ENCODE assay signal across 22 mouse cellular contexts in genomic region chr15:77054611-77055175, GRCm38 (mm10). TPM values are rescaled to one million over a fixed set of nuclear protein-coding genes. Genes with fewer than 3 reads are reported as not detected.
DNase-seq lines count a peak whose midpoint lies in the region; ATAC-seq lines count a peak whose summit lies in the region.
"Had no signal": no experiment of that assay in that cellular context is flagged by ENCODE, and none has a peak within 500 bp of the region (broad histone marks: within the 10 kb centered on the region; RNA-seq: fewer than 3 reads in every experiment).

No protein-coding gene starts in this region.

- H3K9me3 ChIP-seq in heart, embryonic 10.5 days = no peaks in the 10 kb centered on the region
- H3K9me3 ChIP-seq in midbrain, embryonic 11.5 days (ENCODE audit: control insufficient read depth, low read length) = no peaks in the 10 kb centered on the region
- peaks cover 3% of the 10 kb centered on the region; the same call in 1 of the 2 replicates for H3K9me3 ChIP-seq in midbrain, embryonic 13.5 days
- H3K9me3 ChIP-seq in stomach, embryonic 15.5 days = no peaks in the 10 kb centered on the region
- H3K9me3 ChIP-seq: heart, embryonic 15.5 days; hindbrain, embryonic 15.5 days had no signal

- H3K27me3 ChIP-seq in heart, embryonic 10.5 days (ENCODE audit: insufficient read depth, poor library complexity, severe bottlenecking) = no peaks in the 10 kb centered on the region
- no peaks in the 10 kb centered on the region for H3K27me3 ChIP-seq in midbrain, embryonic 11.5 days (ENCODE audit: control insufficient read depth, insufficient read depth, low read length)
- no peaks in the 10 kb centered on the region for H3K27me3 ChIP-seq in midbrain, embryonic 13.5 days
- H3K27me3 ChIP-seq in stomach, embryonic 15.5 days (replicated peaks) = no peaks in the 10 kb centered on the region
- H3K27me3 ChIP-seq: heart, embryonic 15.5 days; hindbrain, embryonic 15.5 days had no signal

- H3K4me1 ChIP-seq in heart, embryonic 10.5 days = peaks cover 42% of the 10 kb centered on the region
- peaks cover 9% of the 10 kb centered on the region for H3K4me1 ChIP-seq in midbrain, embryonic 11.5 days (ENCODE audit: control insufficient read depth, insufficient read depth, low read length)
- peaks cover 26% of the 10 kb centered on the region for H3K4me1 ChIP-seq in midbrain, embryonic 13.5 days (replicated peaks)
- peaks cover 18% of the 10 kb centered on the region for H3K4me1 ChIP-seq in brown adipose tissue, adult 24 weeks (ENCODE audit: control insufficient read depth, insufficient read depth, insufficient read length, low read length)
- peaks cover 4% of the 10 kb centered on the region; the same call in 1 of the 2 replicates for H3K4me1 ChIP-seq in stomach, embryonic 15.5 days

- intact Hi-C loops in left cerebral cortex, postnatal 36 days (cut with DNase I) = no loop called here

- H3K4me3 ChIP-seq in heart, embryonic 10.5 days = no peak overlapping the region
- no peak overlapping the region for H3K4me3 ChIP-seq in midbrain, embryonic 11.5 days (ENCODE audit: low read depth, low read length)
- H3K4me3 ChIP-seq in midbrain, embryonic 13.5 days (replicated peaks) = no peak overlapping the region
- H3K4me3 ChIP-seq in brown adipose tissue, adult 24 weeks (ENCODE audit: insufficient read depth, low read depth, low read length) = no peak overlapping the region
- no peak overlapping the region for H3K4me3 ChIP-seq in stomach, embryonic 15.5 days (replicated peaks)
- H3K4me3 ChIP-seq: heart, embryonic 15.5 days; hindbrain, embryonic 15.5 days had no signal

- no peak overlapping the region for H3K4me2 ChIP-seq in midbrain, embryonic 11.5 days
- no peak overlapping the region for H3K4me2 ChIP-seq in midbrain, embryonic 13.5 days (replicated peaks)
- H3K4me2 ChIP-seq in stomach, embryonic 15.5 days = no peak overlapping the region
- H3K4me2 ChIP-seq: heart, embryonic 15.5 days; hindbrain, embryonic 15.5 days had no signal

- WGBS in heart, embryonic 10.5 days = 70% methylated on average over 5 of the region's 5 CpGs
- WGBS in midbrain, embryonic 11.5 days = 54% methylated on average over 5 of the region's 5 CpGs
- 50% methylated on average over 5 of the region's 5 CpGs for WGBS in midbrain, embryonic 13.5 days
- 68% methylated on average over 5 of the region's 5 CpGs for WGBS in stomach, embryonic 15.5 days

- H3K9ac ChIP-seq in midbrain, embryonic 11.5 days (ENCODE audit: low read length) = no peak overlapping the region
- no peak overlapping the region for H3K9ac ChIP-seq in midbrain, embryonic 13.5 days (replicated peaks)
- no peak overlapping the region for H3K9ac ChIP-seq in stomach, embryonic 15.5 days
- H3K9ac ChIP-seq: heart, embryonic 15.5 days; hindbrain, embryonic 15.5 days had no signal

- H3K36me3 ChIP-seq in heart, embryonic 10.5 days = no peaks in the 10 kb centered on the region
- no peaks in the 10 kb centered on the region for H3K36me3 ChIP-seq in midbrain, embryonic 11.5 days (ENCODE audit: control insufficient read depth, insufficient read depth, low read length)
- no peaks in the 10 kb centered on the region for H3K36me3 ChIP-seq in midbrain, embryonic 13.5 days
- H3K36me3 ChIP-seq in stomach, embryonic 15.5 days = no peaks in the 10 kb centered on the region
- H3K36me3 ChIP-seq: heart, embryonic 15.5 days; hindbrain, embryonic 15.5 days had no signal

- H3K27ac ChIP-seq in heart, embryonic 10.5 days = peak overlapping the region; percentile 85
- H3K27ac ChIP-seq in midbrain, embryonic 11.5 days (ENCODE audit: low read depth, low read length) = no peak overlapping the region
- H3K27ac ChIP-seq in midbrain, embryonic 13.5 days = no peak overlapping the region
- 0 out of 2 replicates have a peak overlapping the region, but pooled peaks have one; percentile 33 for H3K27ac ChIP-seq in brown adipose tissue, adult 24 weeks (replicated peaks; ENCODE audit: low read depth, low read length)
- H3K27ac ChIP-seq in stomach, embryonic 15.5 days = 0 out of 2 replicates have a peak overlapping the region, but pooled peaks have one; percentile 11
- H3K27ac ChIP-seq: heart, embryonic 15.5 days; hindbrain, embryonic 15.5 days; macrophage had no signal

- no peak for DNase-seq in heart, embryonic 10.5 days (ENCODE audit: low spot score)
- no peak for DNase-seq in heart, adult 8-10 months (ENCODE audit: low spot score)
- peak; percentile 81 for DNase-seq in midbrain, embryonic 11.5 days (ENCODE audit: low spot score, missing footprints)
- no peak for DNase-seq in natural killer cell, adult 2 months (ENCODE audit: low spot score in 2 of 2)
- DNase-seq in left cerebral cortex, postnatal 36 days (ENCODE audit: low spot score in 2 of 2) = no peak
- DNase-seq: adrenal gland, postnatal 14 days; cerebellum, postnatal 14 days; kidney, adult 9 months; liver; lung, adult 2 months; right cerebral cortex, adult 18-20 months; spleen, adult 18-20 months; thymus, postnatal 36 days had no signal

- ATAC-seq in midbrain, embryonic 11.5 days (ENCODE audit: low FRiP score) = no peak
- no peak for ATAC-seq in midbrain, embryonic 13.5 days
- ATAC-seq in stomach, embryonic 15.5 days (ENCODE audit: insufficient read depth, low FRiP score, low read depth) = no peak

RNA-seq across cellular contexts. Expression of gene Mb, which starts 4.2 kb away (rescaled TPM):
- polyA plus RNA-seq in heart, embryonic 10.5 days (2016; fragmentation: Nextera tagmentation; extraction: Ambion mirVana) = 29.5 and 90.1 TPM in 2 replicates
- over 10,000 TPM; 20,391 to 21,800 (median 21,272) TPM for total RNA-seq in heart, adult 8-10 months (2022)
- not detected in 2 replicates for polyA plus RNA-seq in midbrain, embryonic 11.5 days (2014; fragmentation: Nextera tagmentation; extraction: Ambion mirVana)
- polyA plus RNA-seq in midbrain, embryonic 13.5 days (2015; fragmentation: Nextera tagmentation; extraction: Ambion mirVana) = not detected in 2 replicates
- 78.0 and 123 TPM in 2 replicates for polyA plus RNA-seq in brown adipose tissue, adult 24 weeks (2012; ENCODE audit: insufficient read depth, insufficient read length, missing spikeins)
- polyA plus RNA-seq in stomach, embryonic 15.5 days (2015; fragmentation: Nextera tagmentation; extraction: Ambion mirVana) = 1.1 and 1.3 TPM in 2 replicates
- not detected for total RNA-seq in left cerebral cortex, postnatal 36 days (2021)
- total RNA-seq: left cerebral cortex, postnatal 14 days; MEL; neutrophil, adult 5-6 weeks had no signal
- polyA plus RNA-seq: macrophage had no signal

RNA-seq across cellular contexts. Expression of gene Apol6, which starts 10.2 kb away (rescaled TPM):
- 0.27 and 0.77 TPM in 2 replicates for polyA plus RNA-seq in heart, embryonic 10.5 days (2016; fragmentation: Nextera tagmentation; extraction: Ambion mirVana)
- total RNA-seq in heart, adult 8-10 months (2022) = 1 to 10 TPM in 2 of 4 experiments, under 1 TPM in 2; 0.49 to 1.5 (median 1.0) TPM
- polyA plus RNA-seq in midbrain, embryonic 11.5 days (2014; fragmentation: Nextera tagmentation; extraction: Ambion mirVana) = not detected in 2 replicates
- polyA plus RNA-seq in midbrain, embryonic 13.5 days (2015; fragmentation: Nextera tagmentation; extraction: Ambion mirVana) = not detected in 2 replicates
- polyA plus RNA-seq in brown adipose tissue, adult 24 weeks (2012; ENCODE audit: insufficient read depth, insufficient read length, missing spikeins) = 56.5 and 59.6 TPM in 2 replicates
- polyA plus RNA-seq in stomach, embryonic 15.5 days (2015; fragmentation: Nextera tagmentation; extraction: Ambion mirVana) = not detected in 2 replicates
- total RNA-seq in left cerebral cortex, postnatal 36 days (2021) = under 1 TPM; 0.27 to 0.49 TPM
- total RNA-seq: MEL; neutrophil, adult 5-6 weeks had no signal
- polyA plus RNA-seq: hindbrain, embryonic 15.5 days; macrophage had no signal

Comparison
In these comparisons a context has a peak if more than half of its experiments do, and no peak if none do; other contexts are left out.
1. H3K27ac ChIP-seq: peak in heart, embryonic 10.5 days (single experiment), brown adipose tissue, adult 24 weeks (single experiment) and stomach, embryonic 15.5 days (single experiment); none in midbrain, embryonic 11.5 days (single experiment) and midbrain, embryonic 13.5 days (single experiment).
2. RNA of gene Mb, which starts 4.2 kb away (polyA plus RNA-seq): 78.0 to 123 TPM in brown adipose tissue, adult 24 weeks and 29.5 to 90.1 TPM in heart, embryonic 10.5 days; 1.1 to 1.3 TPM in stomach, embryonic 15.5 days, not detected in midbrain, embryonic 13.5 days and not detected in midbrain, embryonic 11.5 days; every median in the first group is over 10 times any median in the second.
3. RNA of gene Apol6, which starts 10.2 kb away (polyA plus RNA-seq): 56.5 to 59.6 TPM in brown adipose tissue, adult 24 weeks; 0.27 to 0.77 TPM in heart, embryonic 10.5 days, not detected in stomach, embryonic 15.5 days, not detected in midbrain, embryonic 13.5 days and not detected in midbrain, embryonic 11.5 days; every median in the first group is over 10 times any median in the second.